Comparison of ENCODE assay signal across 8 mouse cellular contexts in the genomic region with DNA sequence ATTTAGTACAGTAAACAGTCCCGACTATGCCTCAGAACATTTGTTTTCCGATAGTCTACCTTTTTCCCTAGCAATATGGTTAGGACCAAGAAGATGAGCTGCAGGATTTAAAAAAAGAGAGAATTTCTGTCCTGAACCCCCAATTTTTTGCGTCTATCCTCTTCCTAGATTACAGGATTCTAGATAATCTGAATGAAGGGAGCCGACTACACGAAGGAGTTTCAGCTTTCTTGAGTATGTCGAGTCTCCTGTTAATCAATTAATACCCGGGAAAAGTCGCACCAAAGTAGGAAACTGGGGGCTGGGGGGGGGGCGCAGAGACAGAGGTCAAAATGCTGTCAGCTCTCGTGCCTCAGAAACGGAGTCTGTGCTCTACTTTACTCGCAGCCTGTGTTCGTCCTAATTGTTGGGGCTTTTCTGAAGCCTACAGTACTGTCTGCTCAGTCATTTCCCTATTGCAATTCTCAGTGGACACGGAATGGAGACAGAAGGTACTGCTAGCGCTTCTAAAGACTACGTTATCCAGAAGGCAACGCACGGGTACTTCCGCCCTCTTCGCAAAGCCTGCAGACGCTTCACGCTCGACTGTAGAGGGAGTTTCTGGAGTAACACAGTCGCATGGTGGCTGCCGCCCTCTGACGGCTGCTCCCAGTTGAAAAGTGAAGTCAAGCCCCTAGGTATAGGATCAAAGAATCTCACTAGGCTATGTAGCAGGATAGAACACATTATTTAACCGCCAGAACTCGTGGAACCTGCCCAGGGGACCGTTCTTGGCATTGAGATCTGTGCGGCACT. TPM values are rescaled to one million over a fixed set of nuclear protein-coding genes. Genes with fewer than 3 reads are reported as not detected.
DNase-seq lines count a peak whose midpoint lies in the region; ATAC-seq and TF ChIP-seq lines count a peak whose summit lies in the region.

No protein-coding gene starts in this region.

- peak overlapping the region; percentile 54 for H3K9ac ChIP-seq in heart, embryonic 15.5 days
- H3K9ac ChIP-seq in neural tube, embryonic 15.5 days (replicated peaks): peak overlapping the region; percentile 34; the same call in 1 of the 2 replicates

- DNase-seq in ES-CJ7 (ENCODE audit: low read depth, low spot score): peak; percentile 90
- DNase-seq in c-Kit-positive CD71-negative TER-119-negative erythroid progenitor cells, embryonic 14.5 days (ENCODE audit: low read depth): peak; percentile 85
- peak; percentile 79 for DNase-seq in forebrain, embryonic 10.5 days (ENCODE audit: extremely low spot score, low spot score)
- DNase-seq in kidney, postnatal 25 days: peak; percentile 87 to 95
- DNase-seq in lung, adult 2 months: peak; percentile 65
- peak; percentile 80 to 90 for DNase-seq in thymus, adult 18-20 months

- H3K36me3 ChIP-seq in forebrain, embryonic 10.5 days (replicated peaks): peaks cover 53% of the 10 kb centered on the region
- peaks cover 18% of the 10 kb centered on the region for H3K36me3 ChIP-seq in heart, embryonic 15.5 days
- H3K36me3 ChIP-seq in neural tube, embryonic 15.5 days: peaks cover 8% of the 10 kb centered on the region

- TF ChIP-seq POLR2A in lung, adult 2 months (IDR thresholded peaks at IDR 0.05; ENCODE audit: borderline replicate concordance, extremely low read depth, low read depth, low read length): peak; percentile 57; the same call in 1 of the 2 replicates

- peak overlapping the region; percentile 79 for H3K4me2 ChIP-seq in heart, embryonic 15.5 days
- peak overlapping the region; percentile 80 for H3K4me2 ChIP-seq in neural tube, embryonic 15.5 days

- ATAC-seq in heart, embryonic 15.5 days (replicated peaks; ENCODE audit: insufficient number of reproducible peaks, insufficient read depth, low FRiP score, low read depth): peak; percentile 48
- peak; percentile 62 for ATAC-seq in neural tube, embryonic 15.5 days (ENCODE audit: low FRiP score)

- peaks cover 47% of the 10 kb centered on the region for H3K4me1 ChIP-seq in forebrain, embryonic 10.5 days
- H3K4me1 ChIP-seq in heart, embryonic 15.5 days (replicated peaks): peaks cover 49% of the 10 kb centered on the region
- no peaks in the 10 kb centered on the region; the same call in 1 of the 2 replicates for H3K4me1 ChIP-seq in lung, adult 2 months (ENCODE audit: control insufficient read depth, insufficient read depth, low read length)
- H3K4me1 ChIP-seq in neural tube, embryonic 15.5 days: peaks cover 49% of the 10 kb centered on the region

- WGBS in forebrain, embryonic 10.5 days: 5% methylated on average over 30 of the region's 30 CpGs
- WGBS in heart, embryonic 15.5 days: 2% methylated on average over 30 of the region's 30 CpGs
- WGBS in lung, adult 2 months: 2% methylated on average over 30 of the region's 30 CpGs
- 4% methylated on average over 30 of the region's 30 CpGs for WGBS in neural tube, embryonic 15.5 days

- H3K9me3 ChIP-seq in forebrain, embryonic 10.5 days: no peaks in the 10 kb centered on the region
- H3K9me3 ChIP-seq in heart, embryonic 15.5 days (replicated peaks): no peaks in the 10 kb centered on the region
- no peaks in the 10 kb centered on the region for H3K9me3 ChIP-seq in neural tube, embryonic 15.5 days (replicated peaks)

- peak; percentile 81 for TF ChIP-seq CTCF in lung, adult 2 months (IDR thresholded peaks at IDR 0.05; ENCODE audit: insufficient read depth, low read length)

- no peaks in the 10 kb centered on the region for H3K27me3 ChIP-seq in forebrain, embryonic 10.5 days (ENCODE audit: poor library complexity, severe bottlenecking)
- no peaks in the 10 kb centered on the region for H3K27me3 ChIP-seq in heart, embryonic 15.5 days
- H3K27me3 ChIP-seq in neural tube, embryonic 15.5 days (replicated peaks): no peaks in the 10 kb centered on the region

- H3K27ac ChIP-seq in forebrain, embryonic 10.5 days: peak overlapping the region; percentile 96
- peak overlapping the region; percentile 91 for H3K27ac ChIP-seq in heart, embryonic 15.5 days
- H3K27ac ChIP-seq in neural tube, embryonic 15.5 days (replicated peaks): peak overlapping the region; percentile 88

- peak overlapping the region; percentile 96 for H3K4me3 ChIP-seq in forebrain, embryonic 10.5 days
- H3K4me3 ChIP-seq in heart, embryonic 15.5 days: peak overlapping the region; percentile 82
- H3K4me3 ChIP-seq in lung, adult 2 months (replicated peaks; ENCODE audit: extremely low read depth, low read depth, low read length): peak overlapping the region; percentile 53
- H3K4me3 ChIP-seq in neural tube, embryonic 15.5 days (replicated peaks): peak overlapping the region; percentile 86

RNA-seq across cellular contexts. Expression of gene Gsk3a, which starts 1.4 kb away (rescaled TPM):
- 10.7 and 10.8 TPM in 2 replicates for polyA plus RNA-seq in forebrain, embryonic 10.5 days (2016; fragmentation: Nextera tagmentation; extraction: Ambion mirVana)
- 6.6 and 9.8 TPM in 2 replicates for polyA plus RNA-seq in heart, embryonic 15.5 days (2015; fragmentation: Nextera tagmentation; extraction: Ambion mirVana)
- 104 and 116 TPM in 2 replicates for polyA plus RNA-seq in lung, adult 2 months (2012; rRNA removed)
- polyA plus RNA-seq in neural tube, embryonic 15.5 days (2015; fragmentation: Nextera tagmentation; extraction: Ambion mirVana): 16.0 and 16.3 TPM in 2 replicates

RNA-seq across cellular contexts. Expression of gene Erf, which starts 11.5 kb away (rescaled TPM):
- 8.4 and 10.1 TPM in 2 replicates for polyA plus RNA-seq in forebrain, embryonic 10.5 days (2016; fragmentation: Nextera tagmentation; extraction: Ambion mirVana)
- 12.1 and 13.2 TPM in 2 replicates for polyA plus RNA-seq in heart, embryonic 15.5 days (2015; fragmentation: Nextera tagmentation; extraction: Ambion mirVana)
- 41.1 and 51.4 TPM in 2 replicates for polyA plus RNA-seq in lung, adult 2 months (2012; rRNA removed)
- 3.7 and 6.5 TPM in 2 replicates for polyA plus RNA-seq in neural tube, embryonic 15.5 days (2015; fragmentation: Nextera tagmentation; extraction: Ambion mirVana)

RNA-seq across cellular contexts. Expression of gene Zfp526, which starts 17.8 kb away (rescaled TPM):
- polyA plus RNA-seq in forebrain, embryonic 10.5 days (2016; fragmentation: Nextera tagmentation; extraction: Ambion mirVana): 2.6 and 2.9 TPM in 2 replicates
- 1.7 and 2.9 TPM in 2 replicates for polyA plus RNA-seq in heart, embryonic 15.5 days (2015; fragmentation: Nextera tagmentation; extraction: Ambion mirVana)
- polyA plus RNA-seq in lung, adult 2 months (2012; rRNA removed): 18.0 and 18.4 TPM in 2 replicates
- 1.7 and 2.3 TPM in 2 replicates for polyA plus RNA-seq in neural tube, embryonic 15.5 days (2015; fragmentation: Nextera tagmentation; extraction: Ambion mirVana)

RNA-seq across cellular contexts. Expression of gene Dedd2, which starts 18.6 kb away (rescaled TPM):
- polyA plus RNA-seq in forebrain, embryonic 10.5 days (2016; fragmentation: Nextera tagmentation; extraction: Ambion mirVana): 8.8 and 10.7 TPM in 2 replicates
- 6.6 and 9.5 TPM in 2 replicates for polyA plus RNA-seq in heart, embryonic 15.5 days (2015; fragmentation: Nextera tagmentation; extraction: Ambion mirVana)
- polyA plus RNA-seq in lung, adult 2 months (2012; rRNA removed): 37.6 and 42.4 TPM in 2 replicates
- 16.7 and 17.7 TPM in 2 replicates for polyA plus RNA-seq in neural tube, embryonic 15.5 days (2015; fragmentation: Nextera tagmentation; extraction: Ambion mirVana)

RNA-seq across cellular contexts. Expression of gene Cic, which starts 28.5 kb away (rescaled TPM):
- 19.4 and 20.6 TPM in 2 replicates for polyA plus RNA-seq in forebrain, embryonic 10.5 days (2016; fragmentation: Nextera tagmentation; extraction: Ambion mirVana)
- 22.9 and 27.4 TPM in 2 replicates for polyA plus RNA-seq in heart, embryonic 15.5 days (2015; fragmentation: Nextera tagmentation; extraction: Ambion mirVana)
- polyA plus RNA-seq in lung, adult 2 months (2012; rRNA removed): 96.1 and 107 TPM in 2 replicates
- 33.3 and 37.2 TPM in 2 replicates for polyA plus RNA-seq in neural tube, embryonic 15.5 days (2015; fragmentation: Nextera tagmentation; extraction: Ambion mirVana)

Comparison
In these comparisons a context has a peak if more than half of its experiments do, and no peak if none do; other contexts are left out.
1. Peak in every context shown above with its lines: DNase-seq, ATAC-seq, H3K4me3 ChIP-seq and H3K27ac ChIP-seq.